Comparison of ENCODE assay signal across 8 mouse cellular contexts in the genomic region with DNA sequence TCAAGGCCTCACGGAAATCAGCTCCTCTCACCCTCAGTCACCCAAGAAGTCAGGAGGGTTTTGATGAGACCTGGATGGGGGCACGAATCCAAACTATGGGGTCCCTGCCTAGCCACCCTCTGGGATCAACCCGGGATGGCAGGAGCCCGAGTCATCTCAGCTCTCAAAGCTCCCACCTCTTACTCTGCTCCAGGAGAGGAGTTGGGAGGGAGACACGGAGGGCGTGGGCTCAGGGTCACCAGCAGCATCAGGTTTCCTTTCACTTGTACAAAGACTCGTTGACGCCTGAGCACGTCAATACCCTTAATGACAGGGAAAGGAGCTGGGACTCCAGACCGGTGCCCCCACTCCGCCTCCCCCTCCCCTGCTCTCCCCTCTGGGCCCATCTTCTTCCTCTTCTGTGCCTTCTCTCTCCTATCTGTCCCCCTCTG.
A peak's percentile ranks its signal among the peaks of the same experiment; 100 is the strongest.
DNase-seq lines count a peak whose midpoint lies in the region; ATAC-seq and TF ChIP-seq lines count a peak whose summit lies in the region.

No protein-coding gene starts in this region.

- H3K4me1 ChIP-seq in heart, embryonic 10.5 days, result peaks cover 63% of the 10 kb centered on the region
- peaks cover 34% of the 10 kb centered on the region for H3K4me1 ChIP-seq in forebrain, embryonic 12.5 days
- peaks cover 18% of the 10 kb centered on the region for H3K4me1 ChIP-seq in limb, embryonic 15.5 days

- peak overlapping the region; percentile 68 for H3K4me3 ChIP-seq in heart, embryonic 10.5 days
- no peak overlapping the region; the same call in 1 of the 2 replicates for H3K4me3 ChIP-seq in forebrain, embryonic 12.5 days (replicated peaks)
- no peak overlapping the region for H3K4me3 ChIP-seq in limb, embryonic 15.5 days
- H3K4me3 ChIP-seq in left cerebral cortex, adult 2 months, result no peak overlapping the region

- H3K9ac ChIP-seq in forebrain, embryonic 12.5 days, result no peak overlapping the region
- no peak overlapping the region for H3K9ac ChIP-seq in limb, embryonic 15.5 days

- peak; percentile 12; the same call in 1 of the 2 replicates for ATAC-seq in forebrain, embryonic 12.5 days (ENCODE audit: low FRiP score)
- ATAC-seq in limb, embryonic 15.5 days (ENCODE audit: insufficient number of reproducible peaks, low FRiP score, low TSS enrichment, low read depth), result no peak

- no peak for TF ChIP-seq CTCF in left cerebral cortex, adult 2 months (IDR thresholded peaks at IDR 0.05)

- peak overlapping the region; percentile 87 for H3K4me2 ChIP-seq in forebrain, embryonic 12.5 days
- peak overlapping the region; percentile 93; the same call in 1 of the 2 replicates for H3K4me2 ChIP-seq in limb, embryonic 15.5 days

- DNase-seq in heart, embryonic 10.5 days (ENCODE audit: low spot score), result no peak
- no peak for DNase-seq in heart, postnatal 36 days
- peak; percentile 62 for DNase-seq in A20 (ENCODE audit: low read depth, low spot score)
- no peak for DNase-seq in left cerebral cortex, adult 2 months (ENCODE audit: extremely low spot score in 1 of 2, low spot score in 2 of 2)
- no peak for DNase-seq in frontal cortex, postnatal 14 days (ENCODE audit: low spot score in 2 of 2)
- no peak for DNase-seq in ovary, postnatal 14 days (ENCODE audit: low spot score)

- no peaks in the 10 kb centered on the region for H3K36me3 ChIP-seq in heart, embryonic 10.5 days
- H3K36me3 ChIP-seq in forebrain, embryonic 12.5 days (replicated peaks), result no peaks in the 10 kb centered on the region
- no peaks in the 10 kb centered on the region for H3K36me3 ChIP-seq in limb, embryonic 15.5 days

- H3K9me3 ChIP-seq in heart, embryonic 10.5 days, result no peaks in the 10 kb centered on the region
- no peaks in the 10 kb centered on the region for H3K9me3 ChIP-seq in forebrain, embryonic 12.5 days
- H3K9me3 ChIP-seq in limb, embryonic 15.5 days, result no peaks in the 10 kb centered on the region

- peak overlapping the region; percentile 89; the same call in 1 of the 2 replicates for H3K27ac ChIP-seq in heart, embryonic 10.5 days
- H3K27ac ChIP-seq in forebrain, embryonic 12.5 days, result no peak overlapping the region
- no peak overlapping the region for H3K27ac ChIP-seq in limb, embryonic 15.5 days
- H3K27ac ChIP-seq in left cerebral cortex, adult 2 months, result no peak overlapping the region

- intact Hi-C loops in heart, postnatal 36 days (cut with DNase I), result loop anchor here (2.0 to 5.0 kb wide), 4 partner anchors 61 to 393 kb away; partner anchors contain the start of genes Casz1 and Cenps
- intact Hi-C loops in left cerebral cortex, adult 2 months (cut with DNase I), result loop anchor here (2.0 to 5.0 kb wide), 2 partner anchors 61 to 159 kb away; partner anchors contain the start of gene Casz1

- peaks cover 44% of the 10 kb centered on the region for H3K27me3 ChIP-seq in heart, embryonic 10.5 days (ENCODE audit: insufficient read depth, poor library complexity, severe bottlenecking)
- peaks cover 52% of the 10 kb centered on the region for H3K27me3 ChIP-seq in forebrain, embryonic 12.5 days
- H3K27me3 ChIP-seq in limb, embryonic 15.5 days, result peaks cover 56% of the 10 kb centered on the region

- 15% methylated on average over 11 of the region's 11 CpGs for WGBS in heart, embryonic 10.5 days
- 4% methylated on average over 11 of the region's 11 CpGs for WGBS in forebrain, embryonic 12.5 days
- WGBS in limb, embryonic 15.5 days, result 22% methylated on average over 11 of the region's 11 CpGs
